Mouse (Mus musculus): ENCODE measurements around the gene Dnajc4. TPM values are rescaled to one million over a fixed set of nuclear protein-coding genes. Genes with fewer than 3 reads are reported as not detected.

The Dnajc4 gene
- polyA plus RNA-seq, 1 experiment from 2014 or later: 28.5 TPM

DNA sequence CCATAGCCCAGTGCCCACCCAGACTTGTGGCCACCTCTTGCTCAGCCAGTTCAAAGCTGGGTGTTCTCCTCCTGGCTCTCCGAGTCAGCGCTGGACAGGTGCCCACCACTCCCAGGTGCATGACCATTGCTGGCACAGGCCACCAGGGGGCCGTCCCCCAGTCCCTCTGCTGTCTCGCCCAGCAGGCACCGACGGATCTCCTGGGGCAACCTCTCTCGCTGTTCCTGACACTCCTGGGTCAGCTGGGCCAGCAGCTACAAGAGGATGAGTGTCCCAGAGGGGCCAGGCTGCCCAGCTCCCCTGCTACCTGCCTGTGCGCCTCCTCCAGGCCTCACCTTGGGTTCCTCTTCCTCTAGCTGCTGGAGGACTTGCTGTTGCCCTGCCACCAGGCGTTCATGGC, 38.3 kb downstream of the Dnajc4 start:
- Histone ChIP-seq H3K4me3 (ENCODE audit: low read depth, low read length) (no peak overlapping the region), H3K4me1 (ENCODE audit: control insufficient read depth, insufficient read depth, low read length) (peaks cover 10% of the 10 kb centered on the region; the same call in 1 of the 2 replicates), H3K9me3 (ENCODE audit: control insufficient read depth, low read length) (no peaks in the 10 kb centered on the region), H3K27ac (ENCODE audit: low read depth, low read length) (no peak overlapping the region), H3K27me3 (ENCODE audit: control insufficient read depth, insufficient read depth, low read length) (no peaks in the 10 kb centered on the region), H3K4me2 (ENCODE audit: low read depth, low read length) (no peak overlapping the region), H3K9ac (replicated peaks; ENCODE audit: low read depth, low read length) (no peak overlapping the region), H3K36me3 (ENCODE audit: control insufficient read depth, insufficient read depth, low read length) (peaks cover 8% of the 10 kb centered on the region; the same call in 1 of the 2 replicates)
- WGBS: 57% methylated on average over 9 of the region's 9 CpGs
- no peak for ATAC-seq (ENCODE audit: low read depth)

DNA sequence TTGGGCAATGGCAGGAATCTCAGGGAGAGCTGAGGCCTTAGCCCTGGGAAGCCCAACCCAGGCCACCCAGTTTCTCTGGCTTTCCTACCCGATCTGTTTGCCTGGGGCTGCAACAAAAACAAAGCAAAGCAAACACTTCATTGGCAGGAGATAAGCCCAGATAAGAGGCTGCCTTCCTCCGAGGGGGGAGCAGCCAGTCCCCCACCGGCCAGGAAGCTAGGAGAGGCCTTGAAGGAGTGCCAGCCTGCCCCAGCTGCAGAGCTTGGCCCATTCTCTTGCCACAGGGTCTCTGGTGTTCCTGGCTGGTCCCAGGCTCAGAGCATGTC, 39.7 kb downstream of the Dnajc4 start:
- peaks cover 10% of the 10 kb centered on the region; the same call in 1 of the 2 replicates for H3K4me1 ChIP-seq (ENCODE audit: control insufficient read depth, insufficient read depth, low read length)
- WGBS: 54% methylated on average over 3 of the region's 3 CpGs
- H3K4me2 ChIP-seq (ENCODE audit: low read depth, low read length): peak overlapping the region; percentile 97; the same call in 1 of the 2 replicates
- no peak overlapping the region for H3K9ac ChIP-seq (replicated peaks; ENCODE audit: low read depth, low read length)
- peak overlapping the region; percentile 43; the same call in 1 of the 2 replicates for H3K4me3 ChIP-seq (ENCODE audit: low read depth, low read length)
- H3K36me3 ChIP-seq (ENCODE audit: control insufficient read depth, insufficient read depth, low read length): peaks cover 8% of the 10 kb centered on the region; the same call in 1 of the 2 replicates
- H3K27me3 ChIP-seq (ENCODE audit: control insufficient read depth, insufficient read depth, low read length): no peaks in the 10 kb centered on the region
- no peaks in the 10 kb centered on the region for H3K9me3 ChIP-seq (ENCODE audit: control insufficient read depth, low read length)
- no peak for ATAC-seq (ENCODE audit: low read depth)
- no peak overlapping the region for H3K27ac ChIP-seq (ENCODE audit: low read depth, low read length)

DNA sequence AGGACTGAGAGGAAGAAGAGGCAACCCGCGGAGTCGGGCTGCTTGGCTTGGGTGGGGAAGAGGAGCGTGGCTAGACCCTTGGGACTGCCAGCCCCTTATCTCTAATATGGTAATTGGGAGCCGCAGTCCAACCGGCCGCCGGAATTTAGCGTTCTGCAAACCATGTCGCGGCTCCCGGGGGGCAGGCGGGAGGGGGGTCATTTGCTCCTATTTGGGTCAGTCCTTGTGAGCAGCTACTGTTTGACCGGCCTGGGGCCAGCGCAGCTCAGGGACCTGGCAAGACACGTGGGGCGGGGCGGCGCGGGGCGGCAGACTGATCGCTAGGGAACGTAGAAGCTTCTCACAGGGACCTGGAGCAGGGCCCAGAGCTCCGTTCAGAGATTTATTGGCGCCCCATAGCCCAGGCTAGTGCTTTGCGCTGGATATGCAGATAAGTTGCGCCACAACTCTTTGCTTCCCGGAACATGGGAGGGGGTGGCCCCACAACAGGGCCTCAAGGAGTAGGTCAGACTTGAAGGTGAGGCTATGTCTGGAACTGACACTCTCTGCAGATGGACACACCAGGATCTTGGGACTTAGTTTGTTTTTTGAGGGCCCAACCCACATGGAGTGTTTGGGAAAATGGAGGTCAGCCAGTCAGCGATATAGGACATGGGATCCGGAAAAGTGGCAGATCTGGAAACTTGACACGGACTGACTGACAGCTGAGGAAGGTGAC, 40.2 kb downstream of the Dnajc4 start:
- peak; percentile 54 for ATAC-seq (ENCODE audit: low read depth)
- no peaks in the 10 kb centered on the region for H3K27me3 ChIP-seq (ENCODE audit: control insufficient read depth, insufficient read depth, low read length)
- peak overlapping the region; percentile 97 for H3K4me2 ChIP-seq (ENCODE audit: low read depth, low read length)
- peak overlapping the region; percentile 72 for H3K9ac ChIP-seq (replicated peaks; ENCODE audit: low read depth, low read length)
- H3K27ac ChIP-seq (ENCODE audit: low read depth, low read length): peak overlapping the region; percentile 88
- H3K9me3 ChIP-seq (ENCODE audit: control insufficient read depth, low read length): no peaks in the 10 kb centered on the region
- WGBS: 3% methylated on average over 31 of the region's 31 CpGs
- peaks cover 10% of the 10 kb centered on the region; the same call in 1 of the 2 replicates for H3K4me1 ChIP-seq (ENCODE audit: control insufficient read depth, insufficient read depth, low read length)
- peaks cover 8% of the 10 kb centered on the region; the same call in 1 of the 2 replicates for H3K36me3 ChIP-seq (ENCODE audit: control insufficient read depth, insufficient read depth, low read length)
- peak overlapping the region; percentile 43 for H3K4me3 ChIP-seq (ENCODE audit: low read depth, low read length)

DNA sequence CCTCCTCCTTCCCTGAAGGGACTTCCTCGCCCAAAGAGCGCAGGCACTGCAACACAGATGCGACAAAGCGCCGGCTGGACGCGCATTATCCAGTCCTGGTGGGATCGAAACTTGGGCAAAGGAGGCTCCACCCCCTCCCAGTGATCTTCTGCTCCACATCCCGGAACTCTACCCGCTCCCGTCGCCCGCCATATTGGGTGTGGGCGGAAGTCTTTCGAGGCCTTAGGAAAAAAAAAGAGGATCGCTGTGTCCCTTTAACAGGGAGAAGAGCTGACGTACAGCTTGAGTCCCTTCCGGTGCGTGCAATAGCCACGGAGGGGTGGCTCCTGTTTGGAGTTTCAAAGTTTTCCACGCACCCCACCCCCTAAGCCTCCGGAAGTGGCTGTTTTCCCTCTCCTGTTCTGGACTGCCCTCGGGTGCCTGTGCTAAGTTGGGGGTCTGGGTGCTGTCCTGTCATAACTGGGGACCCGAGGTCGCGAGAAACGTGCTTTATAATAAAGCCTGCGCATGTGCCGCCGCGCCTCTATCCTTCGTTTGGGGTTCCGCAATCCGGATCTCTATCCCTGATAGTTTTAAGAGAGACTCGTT, 40.9 kb downstream of the Dnajc4 start:
- H3K9ac ChIP-seq (replicated peaks; ENCODE audit: low read depth, low read length): peak overlapping the region; percentile 72
- H3K9me3 ChIP-seq (ENCODE audit: control insufficient read depth, low read length): no peaks in the 10 kb centered on the region
- H3K4me1 ChIP-seq (ENCODE audit: control insufficient read depth, insufficient read depth, low read length): peaks cover 10% of the 10 kb centered on the region; the same call in 1 of the 2 replicates
- peak overlapping the region; percentile 97 for H3K4me2 ChIP-seq (ENCODE audit: low read depth, low read length)
- H3K27ac ChIP-seq (ENCODE audit: low read depth, low read length): peak overlapping the region; percentile 88
- H3K36me3 ChIP-seq (ENCODE audit: control insufficient read depth, insufficient read depth, low read length): peaks cover 8% of the 10 kb centered on the region; the same call in 1 of the 2 replicates
- H3K4me3 ChIP-seq (ENCODE audit: low read depth, low read length): peak overlapping the region; percentile 43
- ATAC-seq (ENCODE audit: low read depth): peak; percentile 85
- under 1% methylated on average over 35 of the region's 35 CpGs for WGBS
- no peaks in the 10 kb centered on the region for H3K27me3 ChIP-seq (ENCODE audit: control insufficient read depth, insufficient read depth, low read length)

DNA sequence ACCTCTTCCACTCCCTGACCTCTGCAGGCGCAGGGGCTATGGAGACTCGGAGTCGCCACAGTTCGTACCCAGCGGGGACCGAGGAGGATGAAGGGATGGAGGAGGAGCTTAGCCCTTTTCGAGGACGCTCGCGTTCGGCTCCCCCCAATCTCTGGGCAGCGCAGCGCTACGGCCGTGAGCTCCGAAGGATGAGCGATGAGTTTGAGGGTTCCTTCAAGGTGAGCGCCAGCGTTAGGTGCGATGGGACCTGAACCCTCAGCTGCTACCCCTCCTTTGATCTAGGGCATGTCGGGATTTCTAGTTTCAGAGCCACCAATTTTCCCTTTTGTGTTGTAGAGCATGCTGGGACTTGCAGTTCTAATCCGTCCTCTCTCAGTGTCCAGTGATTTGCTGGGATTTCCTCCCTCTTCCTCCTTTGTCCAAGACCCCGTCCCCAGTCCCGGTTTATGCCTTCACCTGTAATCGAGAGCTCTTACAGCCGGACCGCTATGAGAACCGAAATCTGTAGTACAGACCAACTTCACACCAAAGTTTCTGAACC, 41.7 kb downstream of the Dnajc4 start:
- H3K4me2 ChIP-seq (ENCODE audit: low read depth, low read length): peak overlapping the region; percentile 97
- H3K36me3 ChIP-seq (ENCODE audit: control insufficient read depth, insufficient read depth, low read length): peaks cover 4% of the 10 kb centered on the region; the same call in 1 of the 2 replicates
- H3K9me3 ChIP-seq (ENCODE audit: control insufficient read depth, low read length): no peaks in the 10 kb centered on the region
- H3K4me3 ChIP-seq (ENCODE audit: low read depth, low read length): peak overlapping the region; percentile 43
- peak; percentile 44 for ATAC-seq (ENCODE audit: low read depth)
- peak overlapping the region; percentile 88 for H3K27ac ChIP-seq (ENCODE audit: low read depth, low read length)
- H3K4me1 ChIP-seq (ENCODE audit: control insufficient read depth, insufficient read depth, low read length): peaks cover 10% of the 10 kb centered on the region; the same call in 1 of the 2 replicates
- H3K27me3 ChIP-seq (ENCODE audit: control insufficient read depth, insufficient read depth, low read length): no peaks in the 10 kb centered on the region
- under 1% methylated on average over 28 of the region's 28 CpGs for WGBS
- H3K9ac ChIP-seq (replicated peaks; ENCODE audit: low read depth, low read length): peak overlapping the region; percentile 72

DNA sequence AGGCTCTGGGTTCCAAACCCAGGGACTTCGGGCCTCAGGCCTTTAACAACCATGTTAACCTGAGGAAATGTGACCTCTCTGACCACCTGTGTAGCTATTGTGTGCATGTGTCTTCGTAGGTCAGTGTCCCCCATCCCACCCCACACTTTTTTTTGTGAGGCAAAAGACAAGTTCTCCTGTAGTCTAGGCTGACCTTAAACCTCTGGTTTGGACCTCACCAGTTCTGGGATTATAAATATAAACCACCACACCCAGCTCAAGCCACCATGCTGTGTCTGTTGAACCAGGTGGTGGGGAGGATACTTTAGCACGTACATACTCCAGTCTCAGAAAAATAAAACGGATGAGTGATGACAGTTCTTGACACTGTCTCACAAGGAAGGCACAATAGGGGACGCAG, 42.4 kb downstream of the Dnajc4 start:
- no peaks in the 10 kb centered on the region for H3K9me3 ChIP-seq (ENCODE audit: control insufficient read depth, low read length)
- peak overlapping the region; percentile 72 for H3K9ac ChIP-seq (replicated peaks; ENCODE audit: low read depth, low read length)
- WGBS: 42% methylated on average over 5 of the region's 5 CpGs
- no peak for ATAC-seq (ENCODE audit: low read depth)
- H3K36me3 ChIP-seq (ENCODE audit: control insufficient read depth, insufficient read depth, low read length): no peaks in the 10 kb centered on the region
- H3K4me1 ChIP-seq (ENCODE audit: control insufficient read depth, insufficient read depth, low read length): peaks cover 10% of the 10 kb centered on the region; the same call in 1 of the 2 replicates
- peak overlapping the region; percentile 43 for H3K4me3 ChIP-seq (ENCODE audit: low read depth, low read length)
- H3K27ac ChIP-seq (ENCODE audit: low read depth, low read length): peak overlapping the region; percentile 88; the same call in 1 of the 2 replicates
- H3K27me3 ChIP-seq (ENCODE audit: control insufficient read depth, insufficient read depth, low read length): no peaks in the 10 kb centered on the region
- peak overlapping the region; percentile 97 for H3K4me2 ChIP-seq (ENCODE audit: low read depth, low read length)

DNA sequence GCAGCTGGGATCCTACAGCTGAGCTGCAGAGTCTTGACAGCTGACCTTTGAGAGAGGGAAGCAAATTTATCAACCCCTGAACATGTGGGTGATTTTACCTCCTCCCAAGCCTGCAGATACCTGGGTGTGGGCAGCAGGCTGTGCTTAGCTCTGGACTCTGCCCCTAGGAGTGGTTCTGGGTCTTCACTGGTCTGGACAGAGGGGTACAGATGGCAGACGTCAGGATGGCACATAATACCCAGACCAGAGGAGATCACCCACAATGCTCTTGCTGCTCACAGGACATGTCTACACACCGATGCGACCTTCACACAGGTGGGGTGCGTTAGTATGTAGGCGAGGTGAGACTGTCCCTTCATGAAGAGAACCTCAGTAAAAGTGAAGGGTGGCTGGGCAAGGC, 42.8 kb downstream of the Dnajc4 start:
- H3K4me1 ChIP-seq (ENCODE audit: control insufficient read depth, insufficient read depth, low read length): peaks cover 10% of the 10 kb centered on the region; the same call in 1 of the 2 replicates
- no peak overlapping the region for H3K4me3 ChIP-seq (ENCODE audit: low read depth, low read length)
- H3K27me3 ChIP-seq (ENCODE audit: control insufficient read depth, insufficient read depth, low read length): no peaks in the 10 kb centered on the region
- H3K4me2 ChIP-seq (ENCODE audit: low read depth, low read length): no peak overlapping the region
- WGBS: 95% methylated on average over 5 of the region's 5 CpGs
- no peaks in the 10 kb centered on the region for H3K9me3 ChIP-seq (ENCODE audit: control insufficient read depth, low read length)
- no peak overlapping the region for H3K27ac ChIP-seq (ENCODE audit: low read depth, low read length)
- ATAC-seq (ENCODE audit: low read depth): no peak
- no peaks in the 10 kb centered on the region for H3K36me3 ChIP-seq (ENCODE audit: control insufficient read depth, insufficient read depth, low read length)
- H3K9ac ChIP-seq (replicated peaks; ENCODE audit: low read depth, low read length): no peak overlapping the region

DNA sequence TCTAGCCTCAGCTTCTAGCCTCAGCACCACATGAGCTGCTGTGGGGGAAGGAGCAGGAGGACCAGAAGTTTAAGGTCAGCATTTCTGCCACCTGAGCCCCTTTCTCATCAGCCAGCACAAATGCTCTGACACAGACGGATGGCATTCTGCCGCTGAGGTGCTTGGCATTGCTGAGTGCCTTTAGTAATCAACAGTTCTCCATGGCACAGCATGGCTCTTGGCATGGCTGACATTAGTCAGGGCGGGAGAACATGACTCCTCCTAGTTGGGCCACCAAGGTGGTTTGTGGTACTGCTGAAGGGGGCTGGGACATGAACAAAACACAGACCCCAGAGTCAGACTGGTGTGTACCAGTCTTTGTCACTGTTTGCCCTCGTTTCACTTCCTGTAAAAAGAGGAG, 44.2 kb downstream of the Dnajc4 start:
- WGBS: 68% methylated on average over 4 of the region's 4 CpGs
- Histone ChIP-seq H3K27me3 (ENCODE audit: control insufficient read depth, insufficient read depth, low read length) (no peaks in the 10 kb centered on the region), H3K4me3 (ENCODE audit: low read depth, low read length) (no peak overlapping the region), H3K4me2 (ENCODE audit: low read depth, low read length) (no peak overlapping the region), H3K4me1 (ENCODE audit: control insufficient read depth, insufficient read depth, low read length) (peaks cover 10% of the 10 kb centered on the region; the same call in 1 of the 2 replicates), H3K36me3 (ENCODE audit: control insufficient read depth, insufficient read depth, low read length) (no peaks in the 10 kb centered on the region), H3K27ac (ENCODE audit: low read depth, low read length) (no peak overlapping the region), H3K9ac (replicated peaks; ENCODE audit: low read depth, low read length) (no peak overlapping the region), H3K9me3 (ENCODE audit: control insufficient read depth, low read length) (no peaks in the 10 kb centered on the region)
- ATAC-seq (ENCODE audit: low read depth): no peak

DNA sequence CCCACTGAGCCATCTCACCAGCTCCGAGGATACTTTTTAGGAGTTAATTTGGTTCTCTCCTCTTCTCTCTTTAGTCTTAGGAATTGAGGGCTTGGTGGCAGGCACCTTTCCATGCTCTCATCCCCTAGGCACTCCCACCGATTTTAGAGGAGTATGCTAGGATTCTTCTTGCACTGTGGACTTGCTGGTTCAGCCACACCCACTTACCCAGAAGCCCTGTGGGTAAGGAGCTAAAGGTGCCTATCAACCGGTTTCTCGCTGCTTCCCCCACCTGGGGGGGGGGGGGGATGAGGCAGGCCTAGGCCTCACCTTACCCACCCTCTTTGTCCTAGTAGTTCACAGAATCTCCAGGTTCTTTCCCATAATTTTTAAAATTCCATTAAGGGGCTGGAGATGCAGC, 44.6 kb downstream of the Dnajc4 start:
- no peak overlapping the region for H3K4me2 ChIP-seq (ENCODE audit: low read depth, low read length)
- no peaks in the 10 kb centered on the region for H3K36me3 ChIP-seq (ENCODE audit: control insufficient read depth, insufficient read depth, low read length)
- no peak for ATAC-seq (ENCODE audit: low read depth)
- no peak overlapping the region for H3K4me3 ChIP-seq (ENCODE audit: low read depth, low read length)
- H3K9ac ChIP-seq (replicated peaks; ENCODE audit: low read depth, low read length): no peak overlapping the region
- no peak overlapping the region for H3K27ac ChIP-seq (ENCODE audit: low read depth, low read length)
- H3K4me1 ChIP-seq (ENCODE audit: control insufficient read depth, insufficient read depth, low read length): peaks cover 11% of the 10 kb centered on the region; the same call in 1 of the 2 replicates
- H3K9me3 ChIP-seq (ENCODE audit: control insufficient read depth, low read length): no peaks in the 10 kb centered on the region
- WGBS: 55% methylated on average over 4 of the region's 4 CpGs
- H3K27me3 ChIP-seq (ENCODE audit: control insufficient read depth, insufficient read depth, low read length): no peaks in the 10 kb centered on the region

Data from neural tube, embryonic 14.5 days (tissue).